Mouse (Mus musculus) inflammation-experienced regulatory T-cells, adult 16 weeks (primary cell): ENCODE measurements around the gene Mgll. TPM values are rescaled to one million over a fixed set of nuclear protein-coding genes. Genes with fewer than 3 reads are reported as not detected.

Source experiments
- polyA plus RNA-seq: library from polyadenylated mRNA; unstranded; fragments of 100-300 nt; shearing (Covaris generic); gene quantifications from one replicate; pipeline ENCODE4 v1.2.1, GENCODE M21; 2017

Gene Mgll
- 1.5 TPM for polyA plus RNA-seq

GRCm38 (mm10) chr6:88724313-88725195 lies at the start of gene Mgll:
Gene Mgll, plus strand, starts transcription at chr6:88724412.

GRCm38 (mm10) chr6:88841781-88842689 lies 117.8 kb downstream of the Mgll start, which contains the start of gene Abtb1:
Gene Abtb1, minus strand, starts transcription at chr6:88841984.

GRCm38 (mm10) chr6:88874868-88875508 lies 150.8 kb downstream of the Mgll start, which contains the start of gene Podxl2:
Gene Podxl2, minus strand, starts transcription at chr6:88875044.

Other genes with a start within 250 kb of the Mgll start
- gene Sec61a1, start 205.5 kb upstream of the Mgll start, polyA plus RNA-seq, result 281 TPM
- gene Kbtbd12, start 86.5 kb upstream of the Mgll start, polyA plus RNA-seq, result not detected
- 88.7 TPM for gene Abtb1, start 117.6 kb downstream of the Mgll start, polyA plus RNA-seq
- gene Podxl2, start 150.6 kb downstream of the Mgll start, polyA plus RNA-seq, result not detected
- gene Mcm2, start 174.4 kb downstream of the Mgll start, polyA plus RNA-seq, result 76.3 TPM
- 139 TPM for gene Tpra1, start 177.8 kb downstream of the Mgll start, polyA plus RNA-seq